Mouse (Mus musculus): ENCODE results near the gene Sin3a. TPM values are rescaled to one million over a fixed set of nuclear protein-coding genes. Genes with fewer than 3 reads are reported as not detected.

The Sin3a gene
- total RNA-seq, 2 experiments from 2014 or later, result 27.3 to 29.7 TPM

GRCm38 (mm10) chr9:57158506-57158905 is 86.7 kb downstream of the Sin3a start:
- no peak for DNase-seq (ENCODE audit: low spot score in 2 of 2)

- no peak for DNase-seq (ENCODE audit: low spot score in 2 of 2)
These were observed 90.7 kb downstream of the Sin3a start for GRCm38 (mm10) chr9:57162496-57162895.

GRCm38 (mm10) chr9:57163137-57163536 is 91.3 kb downstream of the Sin3a start:
- DNase-seq (ENCODE audit: low spot score in 2 of 2), result no peak

GRCm38 (mm10) chr9:57166173-57166572 is 94.3 kb downstream of the Sin3a start:
- DNase-seq (ENCODE audit: low spot score in 2 of 2), result no peak

GRCm38 (mm10) chr9:57168411-57168810 is 96.6 kb downstream of the Sin3a start:
- DNase-seq (ENCODE audit: low spot score in 2 of 2), result no peak

Other genes starting within 250 kb of the Sin3a start
- not detected for gene Odf3l1, start 207.4 kb upstream of the Sin3a start, total RNA-seq (2021)
- 10 to 100 TPM; 33.0 to 36.4 TPM for gene Cspg4, start 207.0 kb upstream of the Sin3a start, total RNA-seq (2021)
- gene Snx33, start 143.7 kb upstream of the Sin3a start, total RNA-seq (2021), result 1 to 10 TPM; 6.3 to 7.0 TPM
- 10 to 100 TPM; 52.4 to 53.2 TPM for gene Imp3, start 134.6 kb upstream of the Sin3a start, total RNA-seq (2021)
- gene Snupn, start 121.2 kb upstream of the Sin3a start, total RNA-seq (2021), result 10 to 100 TPM; 16.7 to 18.1 TPM
- gene Ptpn9, start 77.1 kb upstream of the Sin3a start, total RNA-seq (2021), result 10 to 100 TPM; 31.3 TPM
- gene Man2c1, start 58.6 kb downstream of the Sin3a start, total RNA-seq (2021), result 100 to 1,000 TPM; 117 to 132 TPM
- gene Neil1, start 76.3 kb downstream of the Sin3a start, total RNA-seq (2021), result 10 to 100 TPM in 1 of 2 experiments, 1 to 10 TPM in 1; 8.7 to 10.3 TPM
- 10 to 100 TPM; 86.6 to 87.5 TPM for gene Commd4, start 86.3 kb downstream of the Sin3a start, total RNA-seq (2021)
- not detected for gene Trcg1, start 164.5 kb downstream of the Sin3a start, total RNA-seq (2021)
- gene 1700017B05Rik, start 190.6 kb downstream of the Sin3a start, total RNA-seq (2021), result 10 to 100 TPM; 29.8 to 31.4 TPM